Mouse (Mus musculus) midbrain, embryonic 10.5 days (tissue): ENCODE measurements around the gene Clhc1. TPM values are rescaled to one million over a fixed set of nuclear protein-coding genes. Genes with fewer than 3 reads are reported as not detected.

Experiments used
- DNase-seq: peaks from one replicate; pipeline ENCODE4 v3.0.0-alpha.2; 2017; ENCODE audit warnings: low spot score
- H3K27ac ChIP-seq: fragments of 300-500 bp; sonication (generic); replicated peaks from 2 replicates; pipeline ENCODE4 v1.5.1; 2016; ENCODE audit warnings: mild to moderate bottlenecking
- H3K27me3 ChIP-seq: fragments of 300-500 bp; sonication (generic); 2 replicates; pipeline ENCODE4 v1.6.1; 2016; ENCODE audit warnings: low read depth, mild to moderate bottlenecking; ENCODE audit not compliant: poor library complexity, severe bottlenecking
- H3K36me3 ChIP-seq: fragments of 300-500 bp; sonication (generic); 2 replicates; pipeline ENCODE4 v1.6.1; 2016; ENCODE audit warnings: mild to moderate bottlenecking, moderate library complexity
- H3K4me1 ChIP-seq: fragments of 300-500 bp; sonication (generic); 2 replicates; pipeline ENCODE4 v1.6.1; 2016
- H3K4me3 ChIP-seq: fragments of 300-500 bp; sonication (generic); 2 replicates; pipeline ENCODE4 v1.5.1; 2016; ENCODE audit warnings: mild to moderate bottlenecking, moderate library complexity
- H3K9me3 ChIP-seq: fragments of 300-500 bp; sonication (generic); replicated peaks from 2 replicates; pipeline ENCODE4 v1.6.1; 2016; ENCODE audit warnings: mild to moderate bottlenecking
- WGBS: fragments of 180-500 bp; shearing (Covaris S2); methylation state at CpG from one replicate; pipeline ENCODE4 v1.1.7; 2016; 5-methylcytosine and 5-hydroxymethylcytosine counted together
- polyA plus RNA-seq: library from polyadenylated mRNA; unstranded; fragments of >200 nt; fragmentation: Nextera tagmentation; extraction: Ambion mirVana; gene quantifications from 2 replicates; pipeline ENCODE4 v1.2.1, GENCODE M21; 2016

Clhc1 gene
- polyA plus RNA-seq, 1 experiment from 2014 or later = 0.12 TPM

DNA sequence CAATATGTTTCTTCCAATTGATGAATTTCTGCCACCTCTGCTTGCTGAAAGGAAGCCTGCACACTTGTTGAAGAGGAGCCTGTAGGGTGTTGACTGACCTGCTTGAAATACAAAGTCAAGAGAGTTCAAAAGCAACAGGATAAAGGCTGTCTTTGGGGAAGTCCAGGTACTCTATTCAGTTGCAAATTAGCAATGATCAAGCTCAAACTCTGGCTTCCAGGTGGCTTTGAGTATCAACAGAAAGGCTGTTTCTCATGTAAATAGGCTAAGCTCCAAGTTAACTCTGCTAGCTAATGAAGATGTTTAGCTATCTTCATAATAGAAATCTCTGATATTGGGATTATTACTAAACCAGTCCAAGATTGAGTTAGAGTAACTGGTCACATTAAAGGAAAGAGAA lies 49.4 kb downstream of the Clhc1 start:
- Histone ChIP-seq H3K4me3 (no peak overlapping the region), H3K4me1 (no peaks in the 10 kb centered on the region), H3K27me3 (no peaks in the 10 kb centered on the region), H3K27ac (no peak overlapping the region), H3K9me3 (no peaks in the 10 kb centered on the region), H3K36me3 (no peaks in the 10 kb centered on the region)
- DNase-seq = no peak

GRCm38 (mm10) chr11:29599000-29599399 lies 51.2 kb downstream of the Clhc1 start:
- H3K9me3 ChIP-seq = no peaks in the 10 kb centered on the region
- no peak overlapping the region for H3K4me3 ChIP-seq
- no peak for DNase-seq
- no peaks in the 10 kb centered on the region for H3K4me1 ChIP-seq
- no peak overlapping the region for H3K27ac ChIP-seq
- no peaks in the 10 kb centered on the region for H3K27me3 ChIP-seq
- H3K36me3 ChIP-seq = no peaks in the 10 kb centered on the region

DNA sequence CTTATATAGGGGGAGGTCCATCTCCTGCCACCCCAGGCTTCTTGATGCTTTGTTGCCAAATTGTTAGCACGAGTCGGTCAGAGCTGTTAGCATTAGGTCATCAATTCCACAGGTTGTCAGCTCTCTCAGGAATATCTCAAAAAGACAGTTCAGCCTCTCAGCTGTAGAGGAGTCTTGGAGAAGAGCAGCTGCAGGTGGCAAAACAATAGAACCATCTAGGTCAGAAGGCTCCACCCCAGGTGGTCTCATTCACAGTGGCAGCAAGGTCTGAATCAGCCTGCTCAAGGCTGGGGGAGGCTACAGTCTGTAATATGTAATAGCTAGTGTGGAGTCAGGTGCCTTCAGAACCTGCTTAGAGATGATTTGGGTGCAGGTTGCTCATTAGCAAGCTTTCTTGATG lies 55.8 kb downstream of the Clhc1 start:
- Histone ChIP-seq H3K36me3 (no peaks in the 10 kb centered on the region), H3K9me3 (no peaks in the 10 kb centered on the region), H3K4me1 (no peaks in the 10 kb centered on the region), H3K27ac (no peak overlapping the region), H3K27me3 (no peaks in the 10 kb centered on the region), H3K4me3 (no peak overlapping the region)
- WGBS = 58% methylated on average over 2 of the region's 2 CpGs
- DNase-seq = no peak

DNA sequence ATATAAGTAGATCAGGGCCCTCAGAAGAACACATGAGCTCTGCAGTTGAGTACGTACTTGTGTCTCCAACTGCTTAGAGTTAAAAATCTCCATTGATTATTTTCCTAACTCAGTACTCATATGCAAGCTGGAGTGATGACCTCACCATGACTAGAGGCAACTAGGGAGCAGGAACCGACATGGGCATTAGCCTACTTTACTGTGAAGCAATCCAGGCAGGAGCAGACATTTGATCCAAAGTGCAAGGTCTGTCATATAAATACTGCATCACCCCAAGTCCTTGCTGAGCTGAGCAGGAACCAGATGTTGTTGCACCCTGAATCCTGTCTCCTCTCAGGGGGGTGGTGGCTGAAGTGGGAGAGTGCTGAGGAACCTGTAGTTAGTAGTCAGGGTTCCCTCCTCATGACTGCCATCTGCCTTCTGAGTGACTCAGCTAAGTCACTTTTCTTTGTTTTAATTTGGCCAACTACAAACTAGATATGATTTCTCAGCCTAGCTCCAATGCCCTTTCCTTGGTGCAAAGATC lies 59.8 kb downstream of the Clhc1 start:
- WGBS = 92% methylated on average over 2 of the region's 2 CpGs
- Histone ChIP-seq H3K4me3 (no peak overlapping the region), H3K9me3 (no peaks in the 10 kb centered on the region), H3K27ac (no peak overlapping the region), H3K27me3 (no peaks in the 10 kb centered on the region), H3K4me1 (no peaks in the 10 kb centered on the region), H3K36me3 (no peaks in the 10 kb centered on the region)
- DNase-seq = no peak

DNA sequence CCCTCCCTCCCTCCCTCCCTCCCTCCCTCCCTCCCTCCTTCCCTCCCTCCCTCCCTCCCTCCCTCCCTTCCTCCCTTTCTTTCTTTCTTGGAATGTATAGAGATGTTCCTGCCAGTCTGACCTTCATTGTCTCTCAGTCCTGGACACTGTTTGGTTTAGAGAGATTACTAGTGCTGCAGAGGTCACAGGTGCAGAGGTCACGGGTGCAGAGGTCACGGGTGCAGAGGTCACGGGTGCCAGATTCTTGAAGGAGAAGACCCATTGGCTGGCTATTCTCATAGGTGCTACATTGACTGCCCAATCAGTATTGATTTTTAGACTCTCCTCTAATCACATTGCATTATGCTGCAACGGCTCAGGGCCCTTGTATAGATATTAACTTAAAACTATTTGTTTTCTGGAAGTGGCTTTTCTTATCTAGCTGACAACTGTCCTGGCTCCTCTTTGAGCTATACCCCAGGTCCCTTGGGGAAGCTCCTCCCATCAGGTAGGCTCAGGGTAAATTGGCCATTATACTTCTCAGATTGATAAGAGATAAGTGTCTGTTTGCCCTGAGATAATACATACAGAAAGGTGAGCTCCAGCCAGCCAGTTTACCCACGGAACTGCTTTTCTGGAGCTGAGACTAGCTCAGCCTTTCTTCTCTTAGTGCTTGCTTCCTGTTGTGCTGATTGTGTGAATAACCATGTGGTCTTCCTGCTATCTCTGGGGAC lies 62.2 kb downstream of the Clhc1 start:
- WGBS = 79% methylated on average over 5 of the region's 5 CpGs
- no peaks in the 10 kb centered on the region for H3K9me3 ChIP-seq
- no peak overlapping the region for H3K4me3 ChIP-seq
- H3K36me3 ChIP-seq = no peaks in the 10 kb centered on the region
- DNase-seq = no peak
- no peaks in the 10 kb centered on the region for H3K27me3 ChIP-seq
- no peaks in the 10 kb centered on the region for H3K4me1 ChIP-seq
- H3K27ac ChIP-seq = no peak overlapping the region

- Histone ChIP-seq H3K36me3 (no peaks in the 10 kb centered on the region), H3K9me3 (no peaks in the 10 kb centered on the region), H3K27ac (no peak overlapping the region), H3K27me3 (no peaks in the 10 kb centered on the region), H3K4me1 (no peaks in the 10 kb centered on the region), H3K4me3 (no peak overlapping the region)
- no peak for DNase-seq
These were observed 64.3 kb downstream of the Clhc1 start for GRCm38 (mm10) chr11:29612007-29612406.

- H3K36me3 ChIP-seq = no peaks in the 10 kb centered on the region
- 91% methylated on average over 4 of the region's 4 CpGs for WGBS
- H3K4me1 ChIP-seq = no peaks in the 10 kb centered on the region
- H3K27me3 ChIP-seq = no peaks in the 10 kb centered on the region
- no peak overlapping the region for H3K27ac ChIP-seq
- H3K9me3 ChIP-seq = no peaks in the 10 kb centered on the region
- no peak for DNase-seq
- no peak overlapping the region for H3K4me3 ChIP-seq
These were observed 65.5 kb downstream of the Clhc1 start for GRCm38 (mm10) chr11:29613185-29613735.

DNA sequence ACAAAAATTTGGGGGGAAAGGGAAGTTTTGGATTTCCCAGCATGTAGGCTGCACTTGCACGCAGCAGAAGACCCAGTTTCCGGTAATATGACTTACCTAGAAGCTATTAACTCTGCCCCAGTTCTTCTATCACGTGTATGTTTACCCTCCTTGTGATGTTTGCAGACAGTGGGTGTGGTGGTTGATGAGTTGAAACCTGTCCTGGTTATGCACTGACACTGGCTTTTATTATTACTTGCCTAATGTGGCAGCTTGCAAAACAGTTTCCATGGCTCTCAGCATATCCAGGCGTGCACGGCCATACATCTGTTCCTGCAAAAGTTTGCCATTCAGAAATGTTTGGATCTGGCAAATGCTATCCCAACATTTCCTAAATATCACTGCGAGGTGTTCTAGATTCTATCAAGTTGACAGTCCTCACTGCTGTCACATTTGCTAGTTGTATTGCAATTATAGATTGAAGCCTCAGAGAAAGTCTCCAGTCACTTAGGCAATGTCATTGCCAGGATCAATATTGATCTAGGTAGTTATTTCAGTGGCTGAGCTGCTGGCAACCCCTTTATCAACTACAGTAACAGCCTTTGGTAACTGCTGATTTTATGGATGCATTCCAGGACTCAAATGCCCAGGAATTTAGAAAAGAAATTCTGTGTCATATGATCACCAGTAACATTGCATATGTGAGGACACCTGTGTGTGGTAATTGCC lies 66.6 kb downstream of the Clhc1 start:
- no peaks in the 10 kb centered on the region for H3K27me3 ChIP-seq
- no peak overlapping the region for H3K4me3 ChIP-seq
- H3K9me3 ChIP-seq = no peaks in the 10 kb centered on the region
- DNase-seq = no peak
- H3K4me1 ChIP-seq = no peaks in the 10 kb centered on the region
- H3K36me3 ChIP-seq = no peaks in the 10 kb centered on the region
- 91% methylated on average over 6 of the region's 6 CpGs for WGBS
- H3K27ac ChIP-seq = no peak overlapping the region

- WGBS = 89% methylated on average over 5 of the region's 5 CpGs
- Histone ChIP-seq H3K4me1 (no peaks in the 10 kb centered on the region), H3K9me3 (no peaks in the 10 kb centered on the region), H3K4me3 (no peak overlapping the region), H3K36me3 (no peaks in the 10 kb centered on the region), H3K27ac (no peak overlapping the region), H3K27me3 (no peaks in the 10 kb centered on the region)
- no peak for DNase-seq
These were observed 74.5 kb downstream of the Clhc1 start for GRCm38 (mm10) chr11:29622030-29622790.

GRCm38 (mm10) chr11:29623327-29623726 lies 75.6 kb downstream of the Clhc1 start:
- H3K4me3 ChIP-seq = no peak overlapping the region
- no peaks in the 10 kb centered on the region for H3K36me3 ChIP-seq
- no peaks in the 10 kb centered on the region for H3K9me3 ChIP-seq
- no peak for DNase-seq
- H3K27ac ChIP-seq = no peak overlapping the region
- no peaks in the 10 kb centered on the region for H3K4me1 ChIP-seq
- 83% methylated on average over 3 of the region's 3 CpGs for WGBS
- H3K27me3 ChIP-seq = no peaks in the 10 kb centered on the region

GRCm38 (mm10) chr11:29626541-29626940 lies 78.8 kb downstream of the Clhc1 start:
- no peak for DNase-seq
- 80% methylated on average over 5 of the region's 5 CpGs for WGBS
- H3K27ac ChIP-seq = no peak overlapping the region
- no peaks in the 10 kb centered on the region for H3K9me3 ChIP-seq
- no peak overlapping the region for H3K4me3 ChIP-seq
- no peaks in the 10 kb centered on the region for H3K4me1 ChIP-seq
- H3K36me3 ChIP-seq = no peaks in the 10 kb centered on the region
- no peaks in the 10 kb centered on the region for H3K27me3 ChIP-seq

- H3K27ac ChIP-seq = no peak overlapping the region
- no peak overlapping the region for H3K4me3 ChIP-seq
- H3K4me1 ChIP-seq = no peaks in the 10 kb centered on the region
- 97% methylated on average over 3 of the region's 3 CpGs for WGBS
- no peaks in the 10 kb centered on the region for H3K9me3 ChIP-seq
- no peaks in the 10 kb centered on the region for H3K27me3 ChIP-seq
- H3K36me3 ChIP-seq = no peaks in the 10 kb centered on the region
- DNase-seq = no peak
These were observed 80.0 kb downstream of the Clhc1 start for GRCm38 (mm10) chr11:29627706-29628105.
